Mouse (Mus musculus) neural tube, embryonic 11.5 days (tissue): Measurements from ENCODE around the gene Laptm4a. TPM values are rescaled to one million over a fixed set of nuclear protein-coding genes. Genes with fewer than 3 reads are reported as not detected.

Experiments
- ATAC-seq: fragments of 200-750 bp; cut with Nextera tagmentation; 2 replicates; pipeline ENCODE4 v1.8.0; 2017; ENCODE audit warnings: moderate number of reproducible peaks, mild to moderate bottlenecking, moderate TSS enrichment, moderate library complexity; ENCODE audit not compliant: insufficient read depth, low FRiP score, low TSS enrichment
- DNase-seq: peaks from one replicate; pipeline ENCODE4 v3.0.0-alpha.2; 2015; ENCODE audit warnings: low spot score
- H3K27ac ChIP-seq: fragments of 300-500 bp; sonication (generic); 2 replicates; pipeline ENCODE4 v1.5.1; 2014; ENCODE audit warnings: low read depth, mild to moderate bottlenecking, low read length
- H3K27me3 ChIP-seq: fragments of 300-500 bp; sonication (generic); 2 replicates; pipeline ENCODE4 v1.6.1; 2014; ENCODE audit warnings: mild to moderate bottlenecking, low read length, mixed read lengths; ENCODE audit not compliant: control insufficient read depth, insufficient read depth
- H3K36me3 ChIP-seq: fragments of 300-500 bp; sonication (generic); 2 replicates; pipeline ENCODE4 v1.6.1; 2014; ENCODE audit warnings: mild to moderate bottlenecking, low read length, moderate library complexity, mixed read lengths; ENCODE audit not compliant: control insufficient read depth, insufficient read depth
- H3K4me1 ChIP-seq: fragments of 300-500 bp; sonication (generic); 2 replicates; pipeline ENCODE4 v1.6.1; 2014; ENCODE audit warnings: low read length, mixed read lengths; ENCODE audit not compliant: control insufficient read depth, insufficient read depth
- H3K4me2 ChIP-seq: fragments of 300-500 bp; sonication (generic); 2 replicates; pipeline ENCODE4 v1.6.1; 2014; ENCODE audit warnings: low read depth, mild to moderate bottlenecking, moderate library complexity
- H3K4me3 ChIP-seq: fragments of 300-500 bp; sonication (generic); 2 replicates; pipeline ENCODE4 v1.5.1; 2014; ENCODE audit warnings: low read depth, low read length
- H3K9ac ChIP-seq: fragments of 300-500 bp; sonication (generic); 2 replicates; pipeline ENCODE4 v1.6.1; 2014; ENCODE audit warnings: mild to moderate bottlenecking, low read length
- H3K9me3 ChIP-seq: fragments of 300-500 bp; sonication (generic); 2 replicates; pipeline ENCODE4 v1.6.1; 2016; ENCODE audit warnings: low read length; ENCODE audit not compliant: control insufficient read depth
- WGBS: fragments of 180-500 bp; shearing (Covaris S2); extraction: QIAGEN DNeasy Blood & Tissue Kit; methylation state at CpG from one replicate; pipeline ENCODE4 v1.1.7; 2014; 5-methylcytosine and 5-hydroxymethylcytosine counted together
- polyA plus RNA-seq: library from polyadenylated mRNA; unstranded; fragments of >200 nt; fragmentation: Nextera tagmentation; extraction: Ambion mirVana; gene quantifications from 2 replicates; pipeline ENCODE4 v1.2.1, GENCODE M21; 2014

Laptm4a gene
- polyA plus RNA-seq = 166 and 171 TPM in 2 replicates

GRCm38 (mm10) chr12:8921394-8922368, at the start of gene Laptm4a:
Gene Laptm4a (plus strand): TSS chr12:8921664.
- Histone ChIP-seq H3K4me1 (peaks cover 13% of the 10 kb centered on the region), H3K27me3 (no peaks in the 10 kb centered on the region), H3K27ac (peak within 1 kb of the TSS; percentile 83), H3K4me2 (peak within 1 kb of the TSS; percentile 76), H3K9ac (peak within 1 kb of the TSS; percentile 91), H3K36me3 (peaks cover 3% of the 10 kb centered on the region; the same call in 1 of the 2 replicates), H3K9me3 (no peaks in the 10 kb centered on the region), H3K4me3 (peak within 1 kb of the TSS; percentile 81)
- under 1% methylated on average over 73 of the region's 73 CpGs for WGBS
- DNase-seq (peak; percentile 99), ATAC-seq (peak; percentile 98)

GRCm38 (mm10) chr12:8875583-8875982, 45.9 kb upstream of the Laptm4a start:
- Histone ChIP-seq H3K36me3 (no peaks in the 10 kb centered on the region), H3K4me2 (no peak overlapping the region), H3K9me3 (no peaks in the 10 kb centered on the region), H3K4me1 (no peaks in the 10 kb centered on the region), H3K4me3 (no peak overlapping the region), H3K27ac (no peak overlapping the region), H3K9ac (no peak overlapping the region), H3K27me3 (no peaks in the 10 kb centered on the region)
- ATAC-seq (no peak), DNase-seq (no peak)
- 85% methylated on average over 9 of the region's 9 CpGs for WGBS

- H3K36me3 ChIP-seq = no peaks in the 10 kb centered on the region
- DNase-seq = no peak
Observed at GRCm38 (mm10) chr12:8876865-8877264, 44.6 kb upstream of the Laptm4a start.

DNA sequence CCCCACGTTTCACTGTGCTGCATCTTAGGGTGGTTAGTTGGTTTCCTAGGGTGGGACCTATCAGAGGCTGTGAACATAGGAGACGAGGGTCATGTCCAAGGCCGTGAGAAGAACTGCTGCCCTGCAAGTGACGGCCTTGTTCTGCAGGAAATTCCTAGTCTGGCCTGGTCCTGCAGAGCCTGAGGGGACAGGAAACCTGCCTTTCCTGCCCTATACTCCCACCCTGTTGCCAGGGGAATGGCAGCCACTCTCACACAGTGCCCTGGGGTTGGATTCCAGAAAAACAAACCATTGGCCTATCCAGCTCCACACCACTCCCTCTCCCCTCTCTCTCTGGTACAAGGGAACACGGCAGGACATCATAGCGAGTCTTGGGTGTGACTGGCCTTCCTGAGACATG, 44.1 kb upstream of the Laptm4a start:
- Histone ChIP-seq H3K36me3 (no peaks in the 10 kb centered on the region), H3K4me2 (no peak overlapping the region), H3K4me3 (no peak overlapping the region), H3K27ac (no peak overlapping the region), H3K9ac (no peak overlapping the region), H3K4me1 (no peaks in the 10 kb centered on the region), H3K27me3 (no peaks in the 10 kb centered on the region), H3K9me3 (no peaks in the 10 kb centered on the region)
- 72% methylated on average over 6 of the region's 6 CpGs for WGBS
- DNase-seq = no peak
- ATAC-seq = no peak

More at GRCm38 (mm10) chr12:8876865-8877264, 44.6 kb upstream of the Laptm4a start:
- no peak overlapping the region for H3K4me2 ChIP-seq
- no peaks in the 10 kb centered on the region for H3K4me1 ChIP-seq
- ATAC-seq = no peak
- no peak overlapping the region for H3K27ac ChIP-seq
- 82% methylated on average over 5 of the region's 5 CpGs for WGBS
- H3K9ac ChIP-seq = no peak overlapping the region
- no peak overlapping the region for H3K4me3 ChIP-seq
- no peaks in the 10 kb centered on the region for H3K27me3 ChIP-seq
- no peaks in the 10 kb centered on the region for H3K9me3 ChIP-seq

GRCm38 (mm10) chr12:8878752-8879151, 42.7 kb upstream of the Laptm4a start:
- DNase-seq = no peak
- 86% methylated on average over 2 of the region's 2 CpGs for WGBS
- H3K4me2 ChIP-seq = no peak overlapping the region
- H3K4me1 ChIP-seq = no peaks in the 10 kb centered on the region
- H3K9me3 ChIP-seq = no peaks in the 10 kb centered on the region
- no peak for ATAC-seq
- no peak overlapping the region for H3K9ac ChIP-seq
- no peaks in the 10 kb centered on the region for H3K36me3 ChIP-seq
- H3K27me3 ChIP-seq = no peaks in the 10 kb centered on the region
- no peak overlapping the region for H3K27ac ChIP-seq
- H3K4me3 ChIP-seq = no peak overlapping the region

GRCm38 (mm10) chr12:8879389-8879788, 42.1 kb upstream of the Laptm4a start:
- no peaks in the 10 kb centered on the region for H3K4me1 ChIP-seq
- no peaks in the 10 kb centered on the region for H3K36me3 ChIP-seq
- no peak overlapping the region for H3K9ac ChIP-seq
- H3K9me3 ChIP-seq = no peaks in the 10 kb centered on the region
- ATAC-seq = no peak
- H3K4me3 ChIP-seq = no peak overlapping the region
- H3K27me3 ChIP-seq = no peaks in the 10 kb centered on the region
- no peak overlapping the region for H3K27ac ChIP-seq
- H3K4me2 ChIP-seq = no peak overlapping the region
- no peak for DNase-seq
- WGBS = 68% methylated on average over 6 of the region's 6 CpGs

DNA sequence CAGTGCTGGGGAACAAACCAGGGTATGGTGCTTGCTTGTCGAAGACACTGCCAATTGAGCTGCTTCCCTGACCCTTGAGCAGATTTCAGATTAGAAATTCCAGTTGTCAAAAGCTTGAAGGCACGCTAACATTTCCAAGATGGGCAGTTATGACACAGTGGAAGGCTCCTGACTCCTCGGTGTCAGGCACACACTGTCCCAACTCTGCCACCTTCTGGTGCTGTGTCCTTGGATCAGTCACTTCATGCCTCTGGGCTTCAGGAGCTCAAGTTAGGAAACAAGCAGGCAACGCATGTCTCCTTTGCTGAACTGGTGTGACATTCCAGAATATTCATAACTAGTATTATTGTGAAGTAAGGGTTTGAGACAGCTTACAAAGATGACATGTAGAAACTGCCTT, 39.7 kb upstream of the Laptm4a start:
- H3K4me3 ChIP-seq = no peak overlapping the region
- no peak for ATAC-seq
- peaks cover 7% of the 10 kb centered on the region for H3K4me1 ChIP-seq
- no peaks in the 10 kb centered on the region for H3K27me3 ChIP-seq
- 65% methylated on average over 4 of the region's 4 CpGs for WGBS
- DNase-seq = no peak
- no peaks in the 10 kb centered on the region for H3K9me3 ChIP-seq
- no peaks in the 10 kb centered on the region for H3K36me3 ChIP-seq
- no peak overlapping the region for H3K4me2 ChIP-seq
- H3K9ac ChIP-seq = no peak overlapping the region
- H3K27ac ChIP-seq = no peak overlapping the region

- no peak overlapping the region for H3K9ac ChIP-seq
- no peaks in the 10 kb centered on the region for H3K9me3 ChIP-seq
- ATAC-seq (no peak), DNase-seq (no peak)
- no peak overlapping the region for H3K27ac ChIP-seq
- H3K4me1 ChIP-seq = peaks cover 7% of the 10 kb centered on the region
- H3K27me3 ChIP-seq = no peaks in the 10 kb centered on the region
- WGBS = 77% methylated on average over 8 of the region's 8 CpGs
- H3K4me2 ChIP-seq = no peak overlapping the region
- H3K4me3 ChIP-seq = no peak overlapping the region
- H3K36me3 ChIP-seq = no peaks in the 10 kb centered on the region
Observed at GRCm38 (mm10) chr12:8882376-8882775, 39.1 kb upstream of the Laptm4a start.
